Mouse (Mus musculus) MEL (cell line): ENCODE data around the gene Gm20671. TPM values are rescaled to one million over a fixed set of nuclear protein-coding genes. Genes with fewer than 3 reads are reported as not detected.

ENCODE experiments used
- DNase-seq: peaks from one replicate; pipeline ENCODE4 v3.0.0; 2011; ENCODE audit warnings: low read depth, low spot score
- H3K27ac ChIP-seq: 2 replicates; pipeline ENCODE4 v1.5.1; 2012; ENCODE audit warnings: low read depth, mild to moderate bottlenecking, control low read depth, low read length, moderate library complexity; ENCODE audit not compliant: control insufficient read depth
- H3K27me3 ChIP-seq, 2 experiments: fragments of 150-350 bp in 1 of 2; sonication (generic) in 1 of 2; 2 replicates each; pipeline ENCODE4 v1.6.1; 2012; ENCODE audit warnings: low read length in 2 of 2, mild to moderate bottlenecking in 2 of 2, improper control_type of control experiment in 1 of 2, moderate library complexity in 1 of 2; ENCODE audit not compliant: insufficient read depth in 2 of 2, control insufficient read depth in 1 of 2
- H3K36me3 ChIP-seq, 2 experiments: 2 replicates each; pipeline ENCODE4 v1.6.1; 2012 to 2014; ENCODE audit warnings: low read length in 2 of 2, improper control_type of control experiment in 1 of 2, inconsistent platforms in 1 of 2, mild to moderate bottlenecking in 1 of 2; ENCODE audit not compliant: insufficient read depth in 2 of 2, control insufficient read depth in 1 of 2
- H3K4me1 ChIP-seq, 2 experiments: fragments of 150-350 bp in 1 of 2; sonication (generic) in 1 of 2; 2 replicates each; pipeline ENCODE4 v1.6.1; 2012; ENCODE audit warnings: low read length in 2 of 2, improper control_type of control experiment in 1 of 2, mild to moderate bottlenecking in 1 of 2; ENCODE audit not compliant: insufficient read depth in 2 of 2, control insufficient read depth in 1 of 2
- H3K4me3 ChIP-seq, 2 experiments: fragments of 150-350 bp in 1 of 2; sonication (generic) in 1 of 2; 2 replicates each; pipeline ENCODE4 v1.5.1; 2012; ENCODE audit warnings: low read depth in 2 of 2, low read length in 2 of 2, mild to moderate bottlenecking in 2 of 2, moderate library complexity in 2 of 2, control low read depth in 1 of 2, improper control_type of control experiment in 1 of 2; ENCODE audit not compliant: control insufficient read depth in 1 of 2, insufficient read depth in 1 of 2
- H3K79me2 ChIP-seq: 2 replicates; pipeline ENCODE4 v1.6.1; 2012; ENCODE audit warnings: mild to moderate bottlenecking, low read length, moderate library complexity; ENCODE audit not compliant: control insufficient read depth, poor library complexity, insufficient read depth
- H3K9ac ChIP-seq: 2 replicates; pipeline ENCODE4 v1.6.1; 2012; ENCODE audit warnings: low read depth, mild to moderate bottlenecking, control low read depth, low read length, moderate library complexity; ENCODE audit not compliant: control insufficient read depth, poor library complexity, severe bottlenecking
- H3K9me3 ChIP-seq: fragments of 150-350 bp; sonication (generic); replicated peaks from 2 replicates; pipeline ENCODE4 v1.6.1; 2012; ENCODE audit warnings: mild to moderate bottlenecking, low read length, improper control_type of control experiment, moderate library complexity; ENCODE audit not compliant: insufficient read depth
- CHD1 ChIP-seq: IDR thresholded peaks from 2 replicates; pipeline ENCODE4 v1.6.1; 2012; ENCODE audit warnings: low read depth, mild to moderate bottlenecking, inconsistent platforms, low read length, improper control_type of control experiment
- CTCF ChIP-seq, 3 experiments: IDR thresholded peaks in 2 of 3; conservative IDR thresholded peaks in 1 of 3; 2 replicates each; pipeline ENCODE4 v1.5.1; 2011 to 2012; ENCODE audit warnings: low read length in 3 of 3, low read depth in 2 of 3, mild to moderate bottlenecking in 2 of 3, improper control_type of control experiment in 1 of 3, inconsistent platforms in 1 of 3, mixed read lengths in 1 of 3, moderate library complexity in 1 of 3; ENCODE audit not compliant: control insufficient read depth in 1 of 3, insufficient read depth in 1 of 3, poor library complexity in 1 of 3, severe bottlenecking in 1 of 3
- E2F4 ChIP-seq: IDR thresholded peaks from 2 replicates; pipeline ENCODE4 v1.6.1; 2011; ENCODE audit warnings: low read depth, low read length, improper control_type of control experiment, borderline replicate concordance
- ETS1 ChIP-seq: IDR thresholded peaks from 2 replicates; pipeline ENCODE4 v1.6.1; 2012; ENCODE audit warnings: low read depth, mild to moderate bottlenecking, inconsistent platforms, low read length, improper control_type of control experiment, moderate library complexity
- HCFC1 ChIP-seq: IDR thresholded peaks from 2 replicates; pipeline ENCODE4 v1.6.1; 2012; ENCODE audit warnings: low read depth, mild to moderate bottlenecking, inconsistent platforms, low read length, improper control_type of control experiment, moderate library complexity
- JUND ChIP-seq: IDR thresholded peaks from 2 replicates; pipeline ENCODE4 v1.6.1; 2011; ENCODE audit warnings: low read depth, mild to moderate bottlenecking, improper control_type of control experiment, low read length
- KAT2A ChIP-seq: conservative IDR thresholded peaks from 2 replicates; pipeline ENCODE4 v1.6.1; 2012; ENCODE audit warnings: low read depth, low read length, improper control_type of control experiment, inconsistent platforms
- MAX ChIP-seq: IDR thresholded peaks from 2 replicates; pipeline ENCODE4 v1.6.1; 2011; ENCODE audit warnings: low read length, improper control_type of control experiment
- MAZ ChIP-seq: IDR thresholded peaks from 2 replicates; pipeline ENCODE4 v1.6.1; 2012; ENCODE audit warnings: low read depth, mild to moderate bottlenecking, inconsistent platforms, low read length, improper control_type of control experiment
- MEF2A ChIP-seq: IDR thresholded peaks from 2 replicates; pipeline ENCODE4 v1.6.1; 2014; ENCODE audit warnings: low read depth, mild to moderate bottlenecking, inconsistent platforms, low read length, improper control_type of control experiment; ENCODE audit not compliant: poor library complexity, insufficient replicate concordance, severe bottlenecking; ENCODE audit errors: extremely low read depth
- MYC ChIP-seq: IDR thresholded peaks from 2 replicates; pipeline ENCODE4 v1.6.1; 2011; ENCODE audit warnings: low read depth, mild to moderate bottlenecking, low read length, improper control_type of control experiment, moderate library complexity
- POLR2A ChIP-seq, 2 experiments: IDR thresholded peaks; 2 replicates each; pipeline ENCODE4 v1.6.1; 2011 to 2012; ENCODE audit warnings: low read length in 2 of 2, mild to moderate bottlenecking in 2 of 2, control low read depth in 1 of 2, improper control_type of control experiment in 1 of 2, low read depth in 1 of 2, moderate library complexity in 1 of 2; ENCODE audit not compliant: control insufficient read depth in 1 of 2, insufficient read depth in 1 of 2, poor library complexity in 1 of 2
- POLR2AphosphoS2 ChIP-seq: IDR thresholded peaks from 2 replicates; pipeline ENCODE4 v1.6.1; 2011; ENCODE audit warnings: low read length, improper control_type of control experiment
- SMC3 ChIP-seq: IDR thresholded peaks from 2 replicates; pipeline ENCODE4 v1.6.1; 2011; ENCODE audit warnings: low read depth, low read length, improper control_type of control experiment
- TAL1 ChIP-seq: IDR thresholded peaks from 2 replicates; pipeline ENCODE4 v1.6.1; 2012; ENCODE audit warnings: mild to moderate bottlenecking, inconsistent platforms, low read length, moderate library complexity, mixed read lengths
- TBP ChIP-seq: IDR thresholded peaks from 2 replicates; pipeline ENCODE4 v1.8.0; 2011; ENCODE audit warnings: low read depth, low read length, improper control_type of control experiment
- UBTF ChIP-seq: IDR thresholded peaks from 2 replicates; pipeline ENCODE4 v1.6.1; 2012; ENCODE audit warnings: low read depth, mild to moderate bottlenecking, inconsistent platforms, low read length, improper control_type of control experiment, moderate library complexity, borderline replicate concordance; ENCODE audit not compliant: insufficient read depth
- USF1 ChIP-seq: IDR thresholded peaks from 2 replicates; pipeline ENCODE4 v1.6.1; 2014; ENCODE audit warnings: low read depth, mild to moderate bottlenecking, inconsistent platforms, low read length, improper control_type of control experiment, moderate library complexity
- USF2 ChIP-seq, 2 experiments: IDR thresholded peaks; 2 replicates each; pipeline ENCODE4 v1.6.1; 2011 to 2012; ENCODE audit warnings: improper control_type of control experiment in 2 of 2, low read length in 2 of 2, borderline replicate concordance in 1 of 2, inconsistent platforms in 1 of 2, low read depth in 1 of 2, mild to moderate bottlenecking in 1 of 2; ENCODE audit not compliant: insufficient read depth in 1 of 2
- ZKSCAN1 ChIP-seq: IDR thresholded peaks from 2 replicates; pipeline ENCODE4 v1.6.1; 2012; ENCODE audit warnings: low read depth, mild to moderate bottlenecking, inconsistent platforms, low read length, improper control_type of control experiment, moderate library complexity
- ZNF384 ChIP-seq: IDR thresholded peaks from 2 replicates; pipeline ENCODE4 v1.6.1; 2012; ENCODE audit warnings: low read depth, mild to moderate bottlenecking, inconsistent platforms, low read length, improper control_type of control experiment
- polyA plus RNA-seq, 2 experiments: library from polyadenylated mRNA; stranded (reverse) in 1 of 2; unstranded in 1 of 2; fragments of >175 nt in 1 of 2; fragments of >200 nt in 1 of 2; gene quantifications; 2 replicates each; pipeline versions ENCODE4 v1.2.1 to v1.2.4; 2012; ENCODE audit warnings: low replicate concordance in 2 of 2, low read depth in 1 of 2; ENCODE audit not compliant: insufficient read length in 2 of 2, insufficient read depth in 1 of 2, missing spikeins in 1 of 2
- total RNA-seq: library from RNA; depleted of rRNA; stranded (reverse); fragments of 300-350 nt; gene quantifications from 2 replicates; pipeline ENCODE4 v1.2.3, GENCODE M21; 2012

Gm20671 gene
- total and polyA plus RNA-seq, 3 experiments: 7.3 TPM; not detected in 2

- TF ChIP-seq JUND: no peak
- no peak for TF ChIP-seq TAL1
- peak; percentile 73 for TF ChIP-seq MAX
- TF ChIP-seq CHD1: no peak
- TF ChIP-seq POLR2A (IDR thresholded peaks at IDR 0.05; ENCODE audit: control insufficient read depth in 1 of 2, insufficient read depth in 1 of 2, low read depth in 1 of 2, low read length in 2 of 2, poor library complexity in 1 of 2): peak; percentile 96 to 97
- 0 out of 2 replicates have a peak, but pooled peaks have one; percentile 57 for TF ChIP-seq UBTF
- peak; percentile 85 for TF ChIP-seq MYC
- TF ChIP-seq E2F4: no peak
- no peak for TF ChIP-seq ETS1
- no peak for TF ChIP-seq KAT2A
- TF ChIP-seq MEF2A: 0 out of 2 replicates have a peak, but pooled peaks have one; percentile 20
- no peak for TF ChIP-seq USF2 (IDR thresholded peaks at IDR 0.05; ENCODE audit: borderline replicate concordance in 1 of 2, insufficient read depth in 1 of 2, low read depth in 1 of 2, low read length in 2 of 2)
- no peak for TF ChIP-seq USF1
- peak; percentile 81 for TF ChIP-seq HCFC1
- TF ChIP-seq SMC3: no peak
- TF ChIP-seq MAZ: no peak
- TF ChIP-seq CTCF (IDR thresholded peaks at IDR 0.05 in 2 of 3, conservative IDR thresholded peaks at IDR 0.05 in 1 of 3; ENCODE audit: control insufficient read depth in 1 of 3, insufficient read depth in 1 of 3, low read depth in 2 of 3, low read length in 3 of 3, poor library complexity in 1 of 3, severe bottlenecking in 1 of 3): no peak
Measured at GRCm38 (mm10) chr5:32785313-32785915, 41.5 kb downstream of the Gm20671 start, which contains the start of gene Pisd (continued).

- Histone ChIP-seq H3K36me3 (peaks cover 2 to 20% of the 10 kb centered on the region in 2 experiments), H3K9ac (peak overlapping the region; percentile 75), H3K4me3 (peak overlapping the region; percentile 80 to 96), H3K4me1 (peaks cover 10 to 13% of the 10 kb centered on the region in 2 experiments), H3K27me3 (no peaks in the 10 kb centered on the region), H3K27ac (no peak overlapping the region), H3K79me2 (peaks cover 14% of the 10 kb centered on the region), H3K9me3 (no peaks in the 10 kb centered on the region)
- TF ChIP-seq ZNF384 (no peak), POLR2AphosphoS2 (no peak), ZKSCAN1 (no peak), TBP (no peak), CHD1 (0 out of 2 replicates have a peak, but pooled peaks have one; percentile 72), POLR2A (IDR thresholded peaks at IDR 0.05; ENCODE audit: control insufficient read depth in 1 of 2, insufficient read depth in 1 of 2, low read depth in 1 of 2, low read length in 2 of 2, poor library complexity in 1 of 2) (no peak)
- DNase-seq: no peak
Measured at GRCm38 (mm10) chr5:32784726-32785125, 42.2 kb downstream of the Gm20671 start.
